Mouse (Mus musculus): Measurements from ENCODE around the gene Grin2d. TPM values are rescaled to one million over a fixed set of nuclear protein-coding genes. Genes with fewer than 3 reads are reported as not detected.
"Not testable (repeated sequence)": the region's sequence is repeated elsewhere in the genome, so short reads cannot be mapped to it uniquely, and the experiment has no call there.

Gene Grin2d
- polyA plus RNA-seq, 1 experiment from 2014 or later, result 4.3 TPM

DNA sequence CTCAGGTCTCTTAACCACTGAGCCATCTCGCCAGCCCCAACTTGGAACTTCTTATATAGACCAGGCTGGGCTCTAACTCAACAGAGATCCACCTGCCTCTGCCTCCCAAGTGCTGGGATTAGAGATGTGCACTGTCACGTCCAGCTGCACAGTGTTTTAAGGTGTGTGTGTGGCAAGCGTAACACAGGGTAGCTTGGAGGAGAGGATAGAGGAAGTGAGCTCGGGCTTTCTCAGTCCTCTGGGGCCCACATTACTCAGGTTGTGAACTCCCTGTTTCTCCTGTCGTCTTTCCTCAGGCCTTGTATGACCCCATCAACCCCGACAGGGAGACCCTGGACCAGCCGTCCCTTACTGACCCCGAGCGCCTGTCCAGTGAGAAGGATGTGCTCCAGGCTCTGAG lies 28.4 kb upstream of the Grin2d start:
- Histone ChIP-seq H3K36me3 (ENCODE audit: control insufficient read depth, insufficient read depth, low read length) (no peaks in the 10 kb centered on the region), H3K27me3 (ENCODE audit: control insufficient read depth, insufficient read depth, low read length) (no peaks in the 10 kb centered on the region), H3K27ac (ENCODE audit: low read depth, low read length) (no peak overlapping the region), H3K4me1 (ENCODE audit: control insufficient read depth, insufficient read depth, low read length) (no peaks in the 10 kb centered on the region), H3K4me2 (ENCODE audit: low read depth, low read length) (no peak overlapping the region), H3K4me3 (ENCODE audit: low read depth, low read length) (no peak overlapping the region), H3K9me3 (ENCODE audit: control insufficient read depth, low read length) (no peaks in the 10 kb centered on the region), H3K9ac (replicated peaks; ENCODE audit: low read depth, low read length) (no peak overlapping the region)
- 92% methylated on average over 9 of the region's 9 CpGs for WGBS
- ATAC-seq (ENCODE audit: low read depth), result no peak

DNA sequence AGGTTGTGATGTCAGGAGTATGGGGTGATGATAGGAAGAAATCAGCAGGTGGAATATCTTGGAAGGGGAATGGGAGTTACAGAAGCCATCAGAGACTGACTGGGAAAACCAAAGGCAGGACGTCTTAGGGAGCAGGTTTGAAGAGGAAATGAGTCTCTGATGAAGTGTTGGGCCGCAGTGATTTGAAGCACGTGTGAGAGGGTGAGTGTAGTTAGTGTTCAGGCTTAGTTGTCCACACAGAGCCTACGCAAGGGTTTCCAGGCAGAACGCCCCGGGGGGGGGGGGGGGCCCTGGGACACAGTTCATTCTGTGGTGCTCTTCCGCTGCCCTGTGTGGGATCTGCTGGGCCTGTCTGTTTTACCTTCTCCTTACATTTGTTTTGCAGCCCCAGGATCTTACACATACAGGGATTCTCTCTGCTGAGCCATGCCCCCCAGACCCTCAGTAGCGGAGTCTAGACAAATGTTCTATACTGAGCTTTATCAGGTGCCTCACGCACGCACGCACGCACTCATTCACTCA lies 24.4 kb upstream of the Grin2d start:
- H3K4me1 ChIP-seq (ENCODE audit: control insufficient read depth, insufficient read depth, low read length), result peaks cover 5% of the 10 kb centered on the region; the same call in 1 of the 2 replicates
- H3K4me2 ChIP-seq (ENCODE audit: low read depth, low read length), result no peak overlapping the region
- H3K9ac ChIP-seq (replicated peaks; ENCODE audit: low read depth, low read length), result no peak overlapping the region
- H3K9me3 ChIP-seq (ENCODE audit: control insufficient read depth, low read length), result no peaks in the 10 kb centered on the region
- no peak overlapping the region for H3K4me3 ChIP-seq (ENCODE audit: low read depth, low read length)
- H3K27ac ChIP-seq (ENCODE audit: low read depth, low read length), result no peak overlapping the region
- 82% methylated on average over 12 of the region's 12 CpGs for WGBS
- H3K36me3 ChIP-seq (ENCODE audit: control insufficient read depth, insufficient read depth, low read length), result no peaks in the 10 kb centered on the region
- ATAC-seq (ENCODE audit: low read depth), result no peak
- H3K27me3 ChIP-seq (ENCODE audit: control insufficient read depth, insufficient read depth, low read length), result no peaks in the 10 kb centered on the region

DNA sequence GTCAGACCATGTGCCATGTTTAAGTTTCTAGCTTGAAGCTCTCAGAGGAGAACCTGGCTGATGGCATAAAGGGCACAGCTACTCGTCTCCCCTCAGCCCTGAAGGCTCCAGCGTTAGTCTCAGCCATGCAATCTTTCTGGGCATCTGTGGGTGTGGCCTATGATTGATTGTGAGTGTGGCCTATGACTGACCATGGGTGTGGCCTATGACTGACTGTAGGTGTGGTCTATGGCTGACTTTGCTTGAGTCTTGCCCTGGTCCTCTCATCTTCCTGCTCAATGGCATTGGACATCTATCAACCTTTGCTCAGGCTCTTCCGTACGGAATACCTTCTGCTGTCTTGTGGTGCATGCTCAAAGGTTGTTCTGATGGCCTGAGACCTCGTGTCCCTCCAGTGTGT lies 23.4 kb upstream of the Grin2d start:
- Histone ChIP-seq H3K9me3 (ENCODE audit: control insufficient read depth, low read length) (no peaks in the 10 kb centered on the region), H3K36me3 (ENCODE audit: control insufficient read depth, insufficient read depth, low read length) (no peaks in the 10 kb centered on the region), H3K27ac (ENCODE audit: low read depth, low read length) (no peak overlapping the region), H3K4me1 (ENCODE audit: control insufficient read depth, insufficient read depth, low read length) (peaks cover 8% of the 10 kb centered on the region; the same call in 1 of the 2 replicates), H3K4me3 (ENCODE audit: low read depth, low read length) (no peak overlapping the region), H3K27me3 (ENCODE audit: control insufficient read depth, insufficient read depth, low read length) (no peaks in the 10 kb centered on the region), H3K4me2 (ENCODE audit: low read depth, low read length) (no peak overlapping the region), H3K9ac (replicated peaks; ENCODE audit: low read depth, low read length) (no peak overlapping the region)
- WGBS, result 58% methylated on average over 5 of the region's 5 CpGs
- no peak for ATAC-seq (ENCODE audit: low read depth)

DNA sequence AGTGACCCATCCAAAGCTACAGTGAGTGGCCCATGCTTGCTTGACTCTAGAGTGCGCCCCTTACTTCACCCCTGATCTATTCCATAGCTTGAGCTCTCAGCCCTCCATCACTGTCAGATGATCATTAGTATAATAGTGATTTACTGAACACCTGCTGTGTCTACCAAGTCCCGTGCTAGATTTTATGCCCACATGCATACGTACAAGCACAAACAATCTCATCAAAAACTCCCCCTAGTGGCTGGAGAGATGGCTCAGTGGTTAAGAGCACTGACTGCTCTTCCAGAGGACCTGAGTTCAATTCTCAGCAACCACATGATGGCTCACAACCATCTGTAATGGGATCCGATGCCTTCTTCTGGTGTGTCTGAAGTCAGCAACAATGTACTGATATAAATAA lies 19.9 kb upstream of the Grin2d start:
- H3K27me3 ChIP-seq (ENCODE audit: control insufficient read depth, insufficient read depth, low read length); H3K4me1 ChIP-seq (ENCODE audit: control insufficient read depth, insufficient read depth, low read length); H3K9me3 ChIP-seq (ENCODE audit: control insufficient read depth, low read length); H3K27ac ChIP-seq (ENCODE audit: low read depth, low read length); H3K36me3 ChIP-seq (ENCODE audit: control insufficient read depth, insufficient read depth, low read length); H3K4me3 ChIP-seq (ENCODE audit: low read depth, low read length); ATAC-seq (ENCODE audit: low read depth); H3K9ac ChIP-seq (replicated peaks; ENCODE audit: low read depth, low read length): not testable (repeated sequence)
- WGBS, result 45% methylated on average over 4 of the region's 4 CpGs
- peak overlapping the region; percentile 92; the same call in 1 of the 2 replicates for H3K4me2 ChIP-seq (ENCODE audit: low read depth, low read length)

DNA sequence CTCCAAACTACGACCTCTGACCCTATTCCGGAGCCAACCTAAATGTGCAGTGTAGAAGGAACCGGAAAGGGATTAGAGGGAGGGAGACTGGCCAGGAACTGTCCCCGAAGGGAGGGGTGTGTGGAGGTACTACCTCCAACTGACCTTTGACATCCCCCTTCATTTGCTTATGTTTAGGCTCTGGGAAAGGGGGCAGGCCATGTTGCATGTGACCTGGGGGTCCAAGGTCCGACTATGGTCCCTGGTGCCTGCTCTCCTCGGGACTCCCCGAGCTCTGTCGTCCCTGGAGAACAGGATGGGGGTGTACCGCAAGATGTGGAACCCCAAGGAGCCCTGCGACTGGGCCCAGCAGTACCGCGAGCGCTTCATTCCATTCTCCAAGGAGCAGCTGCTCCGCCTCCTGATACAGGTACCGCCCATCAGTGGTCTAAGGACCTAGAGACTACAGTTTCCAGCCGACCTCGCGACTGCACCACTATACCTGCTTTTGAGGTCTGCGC lies 19.1 kb upstream of the Grin2d start:
- 2% methylated on average over 19 of the region's 19 CpGs for WGBS
- Histone ChIP-seq H3K9me3 (ENCODE audit: control insufficient read depth, low read length) (no peaks in the 10 kb centered on the region), H3K4me1 (ENCODE audit: control insufficient read depth, insufficient read depth, low read length) (peaks cover 8% of the 10 kb centered on the region; the same call in 1 of the 2 replicates), H3K4me2 (ENCODE audit: low read depth, low read length) (peak overlapping the region; percentile 92), H3K27ac (ENCODE audit: low read depth, low read length) (peak overlapping the region; percentile 60), H3K4me3 (ENCODE audit: low read depth, low read length) (peak overlapping the region; percentile 46), H3K27me3 (ENCODE audit: control insufficient read depth, insufficient read depth, low read length) (no peaks in the 10 kb centered on the region), H3K9ac (replicated peaks; ENCODE audit: low read depth, low read length) (peak overlapping the region; percentile 62), H3K36me3 (ENCODE audit: control insufficient read depth, insufficient read depth, low read length) (no peaks in the 10 kb centered on the region)
- ATAC-seq (ENCODE audit: low read depth), result peak; percentile 73

DNA sequence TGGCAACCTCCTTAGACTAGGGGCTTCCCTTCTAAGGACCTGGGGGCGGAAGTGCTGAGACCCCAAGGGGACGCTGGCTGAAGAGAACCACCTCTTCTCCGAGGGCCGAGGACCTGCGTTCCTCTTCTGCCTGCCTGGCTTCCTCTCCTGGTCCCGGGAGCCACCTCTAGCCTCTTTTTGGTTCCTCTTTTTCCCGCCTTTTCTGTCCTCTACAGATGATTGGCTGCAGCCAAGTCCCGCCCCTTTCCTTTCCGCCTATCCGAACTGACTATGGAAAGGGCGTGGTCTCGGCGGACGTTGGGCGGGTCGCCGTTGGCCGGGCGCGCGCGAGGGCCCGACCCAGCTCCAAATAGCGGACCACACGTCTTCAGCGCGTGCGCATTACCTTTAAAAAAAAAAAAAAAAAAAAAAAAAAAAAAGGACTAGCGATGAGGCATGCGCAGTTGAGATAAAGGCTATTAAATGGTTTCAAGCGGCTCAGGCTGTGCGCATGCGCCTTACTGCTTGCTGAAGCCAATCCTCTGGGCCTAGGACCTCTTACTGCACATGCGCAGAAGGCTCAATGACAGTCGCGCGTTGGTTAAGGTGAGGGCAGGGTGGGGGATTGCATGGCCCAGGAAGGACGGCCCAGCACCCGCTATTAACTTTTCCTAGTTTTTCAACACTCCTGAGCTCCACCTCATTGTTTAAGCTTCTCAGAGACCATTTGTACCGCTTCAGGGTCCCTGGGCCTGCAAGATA lies 18.5 kb upstream of the Grin2d start, which contains the start of the genes Syngr4 and Tmem143:
Gene Syngr4 (minus strand): TSS at position 198 of the 741 bp plus-strand sequence.
Gene Tmem143 (plus strand): TSS at position 425 of the 741 bp plus-strand sequence.
- Histone ChIP-seq H3K9ac (replicated peaks; ENCODE audit: low read depth, low read length) (peak within 1 kb of the TSS; percentile 62), H3K4me2 (ENCODE audit: low read depth, low read length) (peak within 1 kb of the TSS; percentile 92), H3K27ac (ENCODE audit: low read depth, low read length) (peak within 1 kb of the TSS; percentile 60), H3K4me1 (ENCODE audit: control insufficient read depth, insufficient read depth, low read length) (peaks cover 8% of the 10 kb centered on the region; the same call in 1 of the 2 replicates), H3K27me3 (ENCODE audit: control insufficient read depth, insufficient read depth, low read length) (no peaks in the 10 kb centered on the region), H3K36me3 (ENCODE audit: control insufficient read depth, insufficient read depth, low read length) (no peaks in the 10 kb centered on the region), H3K9me3 (ENCODE audit: control insufficient read depth, low read length) (no peaks in the 10 kb centered on the region), H3K4me3 (ENCODE audit: low read depth, low read length) (peak within 1 kb of the TSS; percentile 46)
- ATAC-seq (ENCODE audit: low read depth), result peak; percentile 90
- 2% methylated on average over 40 of the region's 40 CpGs for WGBS

DNA sequence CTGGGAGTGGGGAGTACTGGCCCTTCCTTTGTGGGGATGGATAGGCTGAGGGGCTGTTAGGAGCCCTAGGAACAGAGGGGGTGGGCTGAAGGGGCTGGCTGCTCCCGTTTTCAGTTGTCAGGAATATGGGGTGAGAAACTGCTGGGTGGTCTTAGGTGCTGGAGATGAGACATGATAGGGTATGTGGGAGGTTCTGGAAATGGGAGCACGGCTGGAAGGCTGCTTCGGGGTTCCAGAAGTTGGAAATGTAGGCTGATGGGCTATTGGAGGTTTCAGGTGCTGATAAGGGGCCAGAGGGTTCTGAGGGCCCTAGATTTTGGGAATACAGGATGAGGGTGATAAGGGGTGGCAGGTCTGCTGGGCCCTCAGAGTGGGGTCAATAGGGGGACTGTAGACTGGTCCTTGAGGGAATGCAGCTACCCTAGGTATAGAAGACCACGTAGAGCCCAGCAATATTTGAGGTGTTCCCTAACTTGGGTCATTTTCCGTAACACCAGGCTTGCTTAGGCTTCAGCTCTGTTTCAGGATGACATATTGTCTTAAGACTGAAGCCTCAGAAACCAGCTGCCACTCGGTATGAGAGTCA lies 17.8 kb upstream of the Grin2d start:
- no peaks in the 10 kb centered on the region for H3K27me3 ChIP-seq (ENCODE audit: control insufficient read depth, insufficient read depth, low read length)
- 82% methylated on average over 6 of the region's 6 CpGs for WGBS
- H3K4me1 ChIP-seq (ENCODE audit: control insufficient read depth, insufficient read depth, low read length), result peaks cover 8% of the 10 kb centered on the region; the same call in 1 of the 2 replicates
- H3K9me3 ChIP-seq (ENCODE audit: control insufficient read depth, low read length), result no peaks in the 10 kb centered on the region
- peak; percentile 10; the same call in 1 of the 2 replicates for ATAC-seq (ENCODE audit: low read depth)
- H3K36me3 ChIP-seq (ENCODE audit: control insufficient read depth, insufficient read depth, low read length), result no peaks in the 10 kb centered on the region
- H3K27ac ChIP-seq (ENCODE audit: low read depth, low read length), result no peak overlapping the region
- H3K4me3 ChIP-seq (ENCODE audit: low read depth, low read length), result no peak overlapping the region; the same call in 1 of the 2 replicates
- peak overlapping the region; percentile 31; the same call in 1 of the 2 replicates for H3K4me2 ChIP-seq (ENCODE audit: low read depth, low read length)
- no peak overlapping the region for H3K9ac ChIP-seq (replicated peaks; ENCODE audit: low read depth, low read length)

DNA sequence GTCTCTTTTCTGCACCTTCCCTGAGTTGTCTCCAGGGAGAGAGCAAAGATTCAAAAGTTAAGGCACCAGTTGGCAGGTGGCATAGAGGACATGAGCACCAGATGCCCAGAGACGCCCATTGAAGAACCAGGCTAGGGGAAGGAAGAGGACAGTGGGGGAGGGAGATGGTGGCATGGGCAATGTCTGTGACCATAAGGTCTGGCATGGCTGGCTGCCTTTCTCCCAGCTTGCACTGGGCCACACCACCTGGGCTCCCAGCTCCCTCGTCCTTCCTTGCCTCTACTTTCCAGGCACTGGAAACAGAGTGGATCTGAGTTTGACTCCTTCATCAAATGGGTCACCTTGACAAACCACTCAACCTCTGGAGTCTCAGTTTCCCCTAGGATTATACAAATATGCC lies 14.5 kb upstream of the Grin2d start:
- no peak for ATAC-seq (ENCODE audit: low read depth)
- no peak overlapping the region for H3K4me3 ChIP-seq (ENCODE audit: low read depth, low read length)

DNA sequence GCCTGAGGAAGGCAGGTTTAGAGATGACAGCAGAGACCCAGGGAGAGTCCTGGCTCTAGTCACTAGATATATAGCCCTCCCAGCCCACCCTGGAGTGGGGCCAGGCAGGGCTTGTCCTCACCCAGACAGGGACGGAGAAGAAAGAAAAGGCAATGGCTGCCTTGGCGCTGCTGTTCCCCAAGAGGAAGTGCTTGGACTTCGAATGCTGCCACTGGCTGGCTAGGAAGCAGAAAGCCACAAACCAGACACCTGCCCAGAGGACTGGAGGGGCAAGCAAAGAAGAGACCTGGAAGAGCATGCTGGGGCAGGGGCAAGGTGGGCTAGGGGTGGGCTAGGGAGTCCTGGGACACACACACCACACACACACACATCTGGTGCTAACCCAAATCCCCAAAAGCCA lies 9.1 kb upstream of the Grin2d start:
- 54% methylated on average over 3 of the region's 3 CpGs for WGBS
- H3K27me3 ChIP-seq (ENCODE audit: control insufficient read depth, insufficient read depth, low read length), result no peaks in the 10 kb centered on the region
- no peak; the same call in 1 of the 2 replicates for ATAC-seq (ENCODE audit: low read depth)

More for the DNA sequence above, 14.5 kb upstream of the Grin2d start:
- Histone ChIP-seq H3K27ac (ENCODE audit: low read depth, low read length) (no peak overlapping the region), H3K9me3 (ENCODE audit: control insufficient read depth, low read length) (no peaks in the 10 kb centered on the region), H3K4me1 (ENCODE audit: control insufficient read depth, insufficient read depth, low read length) (peaks cover 4% of the 10 kb centered on the region; the same call in 1 of the 2 replicates), H3K36me3 (ENCODE audit: control insufficient read depth, insufficient read depth, low read length) (no peaks in the 10 kb centered on the region), H3K4me2 (ENCODE audit: low read depth, low read length) (no peak overlapping the region), H3K9ac (replicated peaks; ENCODE audit: low read depth, low read length) (no peak overlapping the region), H3K27me3 (ENCODE audit: control insufficient read depth, insufficient read depth, low read length) (no peaks in the 10 kb centered on the region)
- 88% methylated on average over 2 of the region's 2 CpGs for WGBS

More for the DNA sequence above, 9.1 kb upstream of the Grin2d start:
- Histone ChIP-seq H3K4me2 (ENCODE audit: low read depth, low read length) (no peak overlapping the region), H3K9ac (replicated peaks; ENCODE audit: low read depth, low read length) (peak overlapping the region; percentile 21; the same call in 1 of the 2 replicates), H3K36me3 (ENCODE audit: control insufficient read depth, insufficient read depth, low read length) (peaks cover 18% of the 10 kb centered on the region), H3K4me3 (ENCODE audit: low read depth, low read length) (no peak overlapping the region), H3K4me1 (ENCODE audit: control insufficient read depth, insufficient read depth, low read length) (no peaks in the 10 kb centered on the region), H3K27ac (ENCODE audit: low read depth, low read length) (no peak overlapping the region), H3K9me3 (ENCODE audit: control insufficient read depth, low read length) (no peaks in the 10 kb centered on the region)

Measured in neural tube, embryonic 14.5 days (tissue).